ENCODE assay signal across 22 mouse cellular contexts in the genomic region with DNA sequence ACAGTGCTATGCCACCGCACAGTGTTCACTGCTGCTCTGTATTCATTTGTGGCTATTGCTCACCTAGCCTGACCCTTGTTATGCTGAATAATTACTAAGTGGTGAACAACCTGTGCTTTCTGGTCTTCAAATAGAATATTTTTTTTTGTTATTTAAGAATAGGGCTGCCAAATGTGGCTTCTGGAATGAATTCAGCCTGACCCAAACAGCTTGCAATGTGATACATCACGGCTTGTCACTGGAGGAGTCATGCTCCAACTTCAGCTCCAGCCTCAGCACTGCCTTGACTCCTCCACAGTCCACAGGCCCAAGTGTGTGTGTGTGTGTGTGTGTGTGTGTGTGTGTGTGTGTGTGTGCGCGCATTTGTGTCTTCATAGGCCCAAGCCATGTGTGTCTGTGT. TPM values are rescaled to one million over a fixed set of nuclear protein-coding genes. Genes with fewer than 3 reads are reported as not detected.
DNase-seq lines count a peak whose midpoint lies in the region; TF ChIP-seq lines count a peak whose summit lies in the region.
"Had no signal": no experiment of that assay in that cellular context is flagged by ENCODE, and none has a peak within 500 bp of the region (broad histone marks: within the 10 kb centered on the region; RNA-seq: fewer than 3 reads in every experiment).

No protein-coding gene starts in this region.

- intact Hi-C loops in gastrocnemius, adult 2 months (cut with DNase I): no loop called here

- TF ChIP-seq CTCF in gastrocnemius, adult 2 months (IDR thresholded peaks at IDR 0.05): no peak

- H3K4me3 ChIP-seq in gastrocnemius, adult 2 months: no peak overlapping the region
- H3K4me3 ChIP-seq: embryonic facial prominence, embryonic 13.5 days; embryonic facial prominence, embryonic 15.5 days; erythroblast, embryonic 14.5 days; forebrain, embryonic 13.5 days; forebrain, embryonic 15.5 days had no signal

- peak; percentile 24 for DNase-seq in gastrocnemius, adult 2 months
- no peak for DNase-seq in gastrocnemius, postnatal 4 days (ENCODE audit: low spot score in 2 of 2)
- DNase-seq in 3T3-L1 (ENCODE audit: low read depth, low spot score): peak; percentile 25
- peak; percentile 14 for DNase-seq in adipocyte (ENCODE audit: low spot score)
- DNase-seq in yolk sac, embryonic 10.5 days (ENCODE audit: low spot score): no peak
- DNase-seq in adrenal gland, postnatal 25 days: no peak
- DNase-seq: adrenal gland, adult 2 months; adrenal gland, postnatal 14 days; cerebellum, adult 11 months; cerebellum, adult 18-20 months; cerebellum, adult 8-10 months; cerebellum, adult 9-11 months; cerebellum, postnatal 14 days; cerebellum, postnatal 36 days; embryo, embryonic 11 days; forebrain, postnatal 0 days had no signal

- peak overlapping the region; percentile 63 for H3K27ac ChIP-seq in gastrocnemius, adult 2 months
- H3K27ac ChIP-seq: embryonic facial prominence, embryonic 13.5 days; embryonic facial prominence, embryonic 15.5 days; forebrain, embryonic 13.5 days; forebrain, embryonic 15.5 days had no signal

RNA-seq across cellular contexts. Expression of a gene that starts 10.6 kb away (rescaled TPM):
- total RNA-seq in gastrocnemius, adult 2 months (2021): 100 to 1,000 TPM; 511 to 652 TPM
- 100 to 1,000 TPM; 564 to 620 TPM for total RNA-seq in gastrocnemius, postnatal 4 days (2021)
- 0.43 and 0.86 TPM in 2 replicates for total RNA-seq in adrenal gland, postnatal 25 days (2021)
- total RNA-seq: common myeloid progenitor, adult 5-6 weeks had no signal

RNA-seq across cellular contexts. Expression of a gene that starts 12.4 kb away (rescaled TPM):
- 1 to 10 TPM; 3.7 to 4.6 TPM for total RNA-seq in gastrocnemius, adult 2 months (2021)
- total RNA-seq in gastrocnemius, postnatal 4 days (2021): 1 to 10 TPM; 6.3 to 6.7 TPM
- 10.9 and 15.9 TPM in 2 replicates for total RNA-seq in adrenal gland, postnatal 25 days (2021)

RNA-seq across cellular contexts. Expression of a gene that starts 54.0 kb away (rescaled TPM):
- total RNA-seq in gastrocnemius, adult 2 months (2021): 10 to 100 TPM; 15.2 to 20.3 TPM
- total RNA-seq in gastrocnemius, postnatal 4 days (2021): 10 to 100 TPM; 12.6 to 15.8 TPM
- total RNA-seq in adrenal gland, postnatal 25 days (2021): 27.7 and 28.1 TPM in 2 replicates

Comparison
In these comparisons a context has a peak if more than half of its experiments do, and no peak if none do; other contexts are left out.
1. DNase-seq: peak in gastrocnemius, adult 2 months (single experiment), 3T3-L1 (single experiment) and adipocyte (single experiment); none in gastrocnemius, postnatal 4 days (0 of 2), yolk sac, embryonic 10.5 days (single experiment) and adrenal gland, postnatal 25 days (single experiment).
2. RNA of a gene that starts 10.6 kb away (total RNA-seq): 511 to 652 TPM in gastrocnemius, adult 2 months and 564 to 620 TPM in gastrocnemius, postnatal 4 days; 0.43 to 0.86 TPM in adrenal gland, postnatal 25 days; every median in the first group is over 100 times any median in the second.